ENCODE assay signal across 8 mouse cellular contexts in the genomic region with DNA sequence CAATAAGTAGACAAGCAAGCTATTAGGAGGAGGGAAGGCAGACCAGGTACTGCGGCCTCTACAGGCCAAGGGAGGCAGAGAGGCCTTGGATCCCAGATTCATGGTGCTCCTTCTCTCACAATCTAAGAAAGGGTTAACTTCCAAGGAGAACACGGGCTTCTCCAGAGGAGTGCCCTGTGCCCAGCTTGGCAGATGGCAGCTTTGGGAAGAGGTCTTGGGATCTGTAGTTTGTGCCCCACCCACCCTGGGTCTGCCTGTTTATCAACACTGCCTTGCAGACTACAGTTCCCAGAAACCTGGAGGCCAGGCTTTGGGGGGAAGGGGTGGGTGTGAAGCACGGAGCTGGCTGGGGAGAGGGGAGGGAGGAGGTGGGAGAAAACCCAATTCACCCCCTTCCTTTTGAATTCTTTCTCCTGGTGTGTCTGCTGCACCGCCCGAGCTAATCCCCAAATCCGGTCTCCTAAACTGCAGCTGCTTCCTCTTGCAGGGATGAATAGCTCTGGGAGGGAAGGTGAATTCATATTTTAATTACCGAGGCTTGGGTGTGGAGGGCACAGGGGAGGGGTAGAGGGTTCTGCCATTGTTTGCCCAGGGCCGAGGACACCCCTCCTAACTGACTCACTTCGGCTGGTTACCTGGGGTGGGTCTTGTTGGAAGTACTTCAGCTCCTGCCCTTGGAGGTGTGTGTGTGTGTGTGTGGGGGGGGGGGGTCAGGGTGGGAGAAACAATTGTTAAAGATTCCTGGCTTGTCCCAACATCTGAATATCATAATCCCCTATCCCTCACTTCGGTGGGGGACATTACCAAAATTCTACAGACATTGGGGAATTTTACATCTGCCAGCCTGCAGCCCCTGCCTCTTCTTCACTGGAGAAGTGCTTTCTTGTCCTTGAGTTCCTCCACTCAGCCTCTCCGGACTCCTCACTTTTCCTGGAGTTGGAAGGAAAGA. TPM values are rescaled to one million over a fixed set of nuclear protein-coding genes. Genes with fewer than 3 reads are reported as not detected.
DNase-seq lines count a peak whose midpoint lies in the region; ATAC-seq and TF ChIP-seq lines count a peak whose summit lies in the region.

No protein-coding gene starts in this region.

- WGBS in lung, embryonic 14.5 days, result 19% methylated on average over 11 of the region's 11 CpGs
- 27% methylated on average over 11 of the region's 11 CpGs for WGBS in lung, adult 2 months
- WGBS in hindbrain, embryonic 11.5 days, result 11% methylated on average over 10 of the region's 11 CpGs
- WGBS in liver, embryonic 12.5 days (ENCODE audit: insufficient replicate concordance), result 40% methylated on average over 11 of the region's 11 CpGs
- WGBS in stomach, embryonic 15.5 days, result 14% methylated on average over 11 of the region's 11 CpGs

- DNase-seq in lung, embryonic 14.5 days, result peak; percentile 37
- no peak for DNase-seq in lung, adult 2 months
- peak; percentile 58 to 87 for DNase-seq in cerebellum, postnatal 4 days (ENCODE audit: low spot score in 2 of 2)
- DNase-seq in hindbrain, embryonic 11.5 days (ENCODE audit: low spot score), result peak; percentile 71
- DNase-seq in spleen, postnatal 36 days (ENCODE audit: low spot score in 2 of 2), result no peak
- DNase-seq in urinary bladder, adult 18-20 months (ENCODE audit: low spot score in 2 of 2), result no peak

- peak; percentile 41 for TF ChIP-seq CTCF in lung, embryonic 14.5 days (IDR thresholded peaks at IDR 0.05; ENCODE audit: low read depth)
- no peak for TF ChIP-seq CTCF in lung, adult 2 months (IDR thresholded peaks at IDR 0.05; ENCODE audit: insufficient read depth, low read length)

- H3K27me3 ChIP-seq in lung, embryonic 14.5 days (ENCODE audit: insufficient read depth, low read length), result no peaks in the 10 kb centered on the region; the same call in 1 of the 2 replicates
- H3K27me3 ChIP-seq in hindbrain, embryonic 11.5 days (ENCODE audit: control insufficient read depth, insufficient read depth, low read length), result no peaks in the 10 kb centered on the region
- H3K27me3 ChIP-seq in liver, embryonic 12.5 days (replicated peaks), result peaks cover 99% of the 10 kb centered on the region
- peaks cover 20% of the 10 kb centered on the region; the same call in 1 of the 2 replicates for H3K27me3 ChIP-seq in stomach, embryonic 15.5 days (replicated peaks)

- peak overlapping the region; percentile 35; the same call in 1 of the 2 replicates for H3K4me2 ChIP-seq in lung, embryonic 14.5 days
- peak overlapping the region; percentile 22 for H3K4me2 ChIP-seq in hindbrain, embryonic 11.5 days (replicated peaks; ENCODE audit: low read depth, low read length)
- peak overlapping the region; percentile 31 for H3K4me2 ChIP-seq in liver, embryonic 12.5 days
- H3K4me2 ChIP-seq in stomach, embryonic 15.5 days, result peak overlapping the region; percentile 8

- no peak overlapping the region for H3K9ac ChIP-seq in lung, embryonic 14.5 days
- peak overlapping the region; percentile 5; the same call in 1 of the 2 replicates for H3K9ac ChIP-seq in hindbrain, embryonic 11.5 days (ENCODE audit: low read depth, low read length)
- H3K9ac ChIP-seq in liver, embryonic 12.5 days, result no peak overlapping the region
- no peak overlapping the region for H3K9ac ChIP-seq in stomach, embryonic 15.5 days

- ATAC-seq in lung, embryonic 14.5 days (ENCODE audit: insufficient read depth), result peak; percentile 55
- ATAC-seq in hindbrain, embryonic 11.5 days (ENCODE audit: low FRiP score), result peak; percentile 69
- ATAC-seq in liver, embryonic 12.5 days, result no peak
- ATAC-seq in stomach, embryonic 15.5 days (ENCODE audit: insufficient read depth, low FRiP score, low read depth), result peak; percentile 79

- no peak overlapping the region for H3K4me3 ChIP-seq in lung, embryonic 14.5 days (ENCODE audit: low read depth, low read length)
- H3K4me3 ChIP-seq in lung, adult 2 months (replicated peaks; ENCODE audit: extremely low read depth, low read depth, low read length), result no peak overlapping the region
- no peak overlapping the region for H3K4me3 ChIP-seq in hindbrain, embryonic 11.5 days (ENCODE audit: low read depth, low read length)
- H3K4me3 ChIP-seq in liver, embryonic 12.5 days, result no peak overlapping the region
- H3K4me3 ChIP-seq in stomach, embryonic 15.5 days (replicated peaks), result no peak overlapping the region

- no peaks in the 10 kb centered on the region for H3K9me3 ChIP-seq in lung, embryonic 14.5 days (ENCODE audit: low read depth, low read length)
- H3K9me3 ChIP-seq in hindbrain, embryonic 11.5 days (ENCODE audit: control insufficient read depth, low read length), result no peaks in the 10 kb centered on the region
- no peaks in the 10 kb centered on the region for H3K9me3 ChIP-seq in liver, embryonic 12.5 days (replicated peaks)
- no peaks in the 10 kb centered on the region for H3K9me3 ChIP-seq in stomach, embryonic 15.5 days

- TF ChIP-seq POLR2A in lung, adult 2 months (IDR thresholded peaks at IDR 0.05; ENCODE audit: borderline replicate concordance, extremely low read depth, low read depth, low read length), result no peak

- H3K4me1 ChIP-seq in lung, embryonic 14.5 days (ENCODE audit: insufficient read depth), result peaks cover 4% of the 10 kb centered on the region; the same call in 1 of the 2 replicates
- no peaks in the 10 kb centered on the region for H3K4me1 ChIP-seq in lung, adult 2 months (ENCODE audit: control insufficient read depth, insufficient read depth, low read length)
- H3K4me1 ChIP-seq in hindbrain, embryonic 11.5 days (replicated peaks; ENCODE audit: control insufficient read depth, insufficient read depth, low read length), result peaks cover 17% of the 10 kb centered on the region
- 0 out of 2 replicates have a peak, but pooled peaks cover 6% of the 10 kb centered on the region for H3K4me1 ChIP-seq in liver, embryonic 12.5 days
- H3K4me1 ChIP-seq in stomach, embryonic 15.5 days, result peaks cover 5% of the 10 kb centered on the region; the same call in 1 of the 2 replicates

- peak overlapping the region; percentile 51; the same call in 1 of the 2 replicates for H3K27ac ChIP-seq in lung, embryonic 14.5 days (ENCODE audit: low read depth)
- peak overlapping the region; percentile 17 for H3K27ac ChIP-seq in hindbrain, embryonic 11.5 days (ENCODE audit: low read depth, low read length)
- H3K27ac ChIP-seq in liver, embryonic 12.5 days, result no peak overlapping the region
- peak overlapping the region; percentile 51; the same call in 1 of the 2 replicates for H3K27ac ChIP-seq in stomach, embryonic 15.5 days

- no peaks in the 10 kb centered on the region for H3K36me3 ChIP-seq in lung, embryonic 14.5 days (ENCODE audit: insufficient read depth)
- no peaks in the 10 kb centered on the region for H3K36me3 ChIP-seq in hindbrain, embryonic 11.5 days (ENCODE audit: control insufficient read depth, insufficient read depth, low read length)
- no peaks in the 10 kb centered on the region for H3K36me3 ChIP-seq in liver, embryonic 12.5 days
- H3K36me3 ChIP-seq in stomach, embryonic 15.5 days, result no peaks in the 10 kb centered on the region

RNA-seq across cellular contexts. Expression of a gene that starts 9.6 kb away (rescaled TPM):
- 0.78 and 1.0 TPM in 2 replicates for polyA plus RNA-seq in lung, embryonic 14.5 days (2014; fragmentation: Nextera tagmentation; extraction: Ambion mirVana)
- polyA plus RNA-seq in lung, adult 2 months (2012; rRNA removed), result not detected in 2 replicates
- polyA plus RNA-seq in hindbrain, embryonic 11.5 days (2014; fragmentation: Nextera tagmentation; extraction: Ambion mirVana), result 2.9 and 4.8 TPM in 2 replicates
- polyA plus RNA-seq in liver, embryonic 12.5 days (2016; fragmentation: Nextera tagmentation; extraction: Ambion mirVana), result not detected in 2 replicates
- 0.09 and 0.10 TPM in 2 replicates for polyA plus RNA-seq in stomach, embryonic 15.5 days (2015; fragmentation: Nextera tagmentation; extraction: Ambion mirVana)

RNA-seq across cellular contexts. Expression of a gene that starts 9.6 kb away (rescaled TPM):
- 1.9 and 3.1 TPM in 2 replicates for polyA plus RNA-seq in lung, embryonic 14.5 days (2014; fragmentation: Nextera tagmentation; extraction: Ambion mirVana)
- not detected in 2 replicates for polyA plus RNA-seq in lung, adult 2 months (2012; rRNA removed)
- 8.9 and 11.3 TPM in 2 replicates for polyA plus RNA-seq in hindbrain, embryonic 11.5 days (2014; fragmentation: Nextera tagmentation; extraction: Ambion mirVana)
- polyA plus RNA-seq in liver, embryonic 12.5 days (2016; fragmentation: Nextera tagmentation; extraction: Ambion mirVana), result not detected in 2 replicates
- 0.36 and 0.46 TPM in 2 replicates for polyA plus RNA-seq in stomach, embryonic 15.5 days (2015; fragmentation: Nextera tagmentation; extraction: Ambion mirVana)

RNA-seq across cellular contexts. Expression of a gene that starts 28.7 kb away (rescaled TPM):
- polyA plus RNA-seq in lung, embryonic 14.5 days (2014; fragmentation: Nextera tagmentation; extraction: Ambion mirVana), result not detected in 2 replicates
- not detected in 2 replicates for polyA plus RNA-seq in lung, adult 2 months (2012; rRNA removed)
- not detected in 2 replicates for polyA plus RNA-seq in hindbrain, embryonic 11.5 days (2014; fragmentation: Nextera tagmentation; extraction: Ambion mirVana)
- not detected in 2 replicates for polyA plus RNA-seq in liver, embryonic 12.5 days (2016; fragmentation: Nextera tagmentation; extraction: Ambion mirVana)
- not detected in 2 replicates for polyA plus RNA-seq in stomach, embryonic 15.5 days (2015; fragmentation: Nextera tagmentation; extraction: Ambion mirVana)

Comparison
In these comparisons a context has a peak if more than half of its experiments do, and no peak if none do; other contexts are left out.
1. DNase-seq: peak in lung, embryonic 14.5 days (single experiment), cerebellum, postnatal 4 days (2 of 2) and hindbrain, embryonic 11.5 days (single experiment); none in lung, adult 2 months (single experiment), spleen, postnatal 36 days (0 of 2) and urinary bladder, adult 18-20 months (0 of 2).
2. Peak in every context shown above with its lines, with median percentiles within 50 percentile points of each other: H3K4me2 ChIP-seq.